Mouse (Mus musculus) heart, embryonic 16.5 days (tissue): ENCODE data around the gene Adamts7. TPM values are rescaled to one million over a fixed set of nuclear protein-coding genes. Genes with fewer than 3 reads are reported as not detected.

ENCODE experiments used
- ATAC-seq: fragments of 200-750 bp; cut with Nextera tagmentation; replicated peaks from 2 replicates; pipeline ENCODE4 v1.8.0; 2017; ENCODE audit warnings: moderate number of reproducible peaks; ENCODE audit not compliant: insufficient read depth, low FRiP score; ENCODE audit errors: extremely low read depth
- H3K27ac ChIP-seq: fragments of 300-500 bp; sonication (generic); 2 replicates; pipeline ENCODE4 v1.5.1; 2014; ENCODE audit warnings: mild to moderate bottlenecking, low read length, control low read depth, moderate library complexity
- H3K27me3 ChIP-seq: fragments of 300-500 bp; sonication (generic); 2 replicates; pipeline ENCODE4 v1.6.1; 2014; ENCODE audit warnings: low read length, mixed read lengths; ENCODE audit not compliant: control insufficient read depth, insufficient read depth
- H3K36me3 ChIP-seq: fragments of 300-500 bp; sonication (generic); 2 replicates; pipeline ENCODE4 v1.6.1; 2014; ENCODE audit not compliant: control insufficient read depth, insufficient read depth
- H3K4me1 ChIP-seq: fragments of 300-500 bp; sonication (generic); 2 replicates; pipeline ENCODE4 v1.6.1; 2014; ENCODE audit warnings: low read length, mixed read lengths; ENCODE audit not compliant: control insufficient read depth, insufficient read depth
- H3K4me2 ChIP-seq: fragments of 300-500 bp; sonication (generic); 2 replicates; pipeline ENCODE4 v1.6.1; 2014; ENCODE audit warnings: low read depth, mild to moderate bottlenecking, control low read depth, low read length
- H3K4me3 ChIP-seq: fragments of 300-500 bp; sonication (generic); 2 replicates; pipeline ENCODE4 v1.5.1; 2014; ENCODE audit warnings: mild to moderate bottlenecking, control low read depth, low read length
- H3K9ac ChIP-seq: fragments of 300-500 bp; sonication (generic); 2 replicates; pipeline ENCODE4 v1.6.1; 2014; ENCODE audit warnings: low read length, control low read depth
- H3K9me3 ChIP-seq: fragments of 300-500 bp; sonication (generic); replicated peaks from 2 replicates; pipeline ENCODE4 v1.6.1; 2016; ENCODE audit warnings: low read length; ENCODE audit not compliant: control insufficient read depth
- WGBS: fragments of 180-500 bp; shearing (Covaris S2); extraction: QIAGEN DNeasy Blood & Tissue Kit; methylation state at CpG from one replicate; pipeline ENCODE4 v1.1.7; 2014; 5-methylcytosine and 5-hydroxymethylcytosine counted together
- polyA plus RNA-seq: library from polyadenylated mRNA; unstranded; fragments of >200 nt; fragmentation: Nextera tagmentation; extraction: Ambion mirVana; gene quantifications from 2 replicates; pipeline ENCODE4 v1.2.1, GENCODE M21; 2015

The Adamts7 gene
- polyA plus RNA-seq, 1 experiment from 2014 or later, result 8.7 TPM

- Histone ChIP-seq H3K9ac (no peak overlapping the region), H3K4me1 (peaks cover 31% of the 10 kb centered on the region), H3K27me3 (no peaks in the 10 kb centered on the region), H3K4me3 (no peak overlapping the region), H3K27ac (no peak overlapping the region), H3K4me2 (no peak overlapping the region), H3K36me3 (peaks cover 4% of the 10 kb centered on the region; the same call in 1 of the 2 replicates), H3K9me3 (no peaks in the 10 kb centered on the region)
- ATAC-seq, result no peak
- 82% methylated on average over 13 of the region's 13 CpGs for WGBS
These were observed 88.3 kb downstream of the Adamts7 start for GRCm38 (mm10) chr9:90250964-90251750.

- no peak overlapping the region for H3K4me2 ChIP-seq
- WGBS, result 81% methylated on average over 2 of the region's 2 CpGs
- H3K9me3 ChIP-seq, result no peaks in the 10 kb centered on the region
- H3K4me1 ChIP-seq, result peaks cover 29% of the 10 kb centered on the region
- ATAC-seq, result no peak
- H3K27me3 ChIP-seq, result no peaks in the 10 kb centered on the region
- no peaks in the 10 kb centered on the region for H3K36me3 ChIP-seq
- no peak overlapping the region for H3K27ac ChIP-seq
- no peak overlapping the region for H3K9ac ChIP-seq
- no peak overlapping the region for H3K4me3 ChIP-seq
These were observed 90.3 kb downstream of the Adamts7 start for GRCm38 (mm10) chr9:90253181-90253580.

GRCm38 (mm10) chr9:90255844-90256405 is 93.1 kb downstream of the Adamts7 start:
- Histone ChIP-seq H3K9ac (no peak overlapping the region), H3K27ac (no peak overlapping the region), H3K4me1 (peaks cover 33% of the 10 kb centered on the region), H3K4me3 (no peak overlapping the region), H3K36me3 (no peaks in the 10 kb centered on the region), H3K9me3 (no peaks in the 10 kb centered on the region), H3K27me3 (no peaks in the 10 kb centered on the region), H3K4me2 (no peak overlapping the region)
- ATAC-seq, result no peak
- WGBS, result 47% methylated on average over 6 of the region's 6 CpGs

GRCm38 (mm10) chr9:90257220-90257619 is 94.4 kb downstream of the Adamts7 start:
- WGBS, result 60% methylated on average over 7 of the region's 7 CpGs

More at GRCm38 (mm10) chr9:90257220-90257619, 94.4 kb downstream of the Adamts7 start:
- Histone ChIP-seq H3K4me2 (no peak overlapping the region), H3K9ac (no peak overlapping the region), H3K9me3 (no peaks in the 10 kb centered on the region), H3K4me3 (no peak overlapping the region), H3K27ac (no peak overlapping the region), H3K27me3 (no peaks in the 10 kb centered on the region), H3K4me1 (peaks cover 43% of the 10 kb centered on the region), H3K36me3 (no peaks in the 10 kb centered on the region)
- no peak for ATAC-seq

Other genes starting within 250 kb of the Adamts7 start
- 60.9 and 128 TPM in 2 replicates for gene Ctsh, start 108.9 kb upstream of the Adamts7 start, polyA plus RNA-seq
- 294 and 363 TPM in 2 replicates for gene Morf4l1, start 48.3 kb upstream of the Adamts7 start, polyA plus RNA-seq
- gene Tbc1d2b, start 107.7 kb downstream of the Adamts7 start, polyA plus RNA-seq, result 6.9 and 7.4 TPM in 2 replicates